Mouse (Mus musculus) megakaryocyte progenitor cell, adult 5-6 weeks (primary cell): ENCODE measurements around the gene Arl13b. TPM values are rescaled to one million over a fixed set of nuclear protein-coding genes. Genes with fewer than 3 reads are reported as not detected.

ENCODE experiments used
- ATAC-seq: replicated peaks from 2 replicates; pipeline ENCODE4 v1.8.0; 2016; ENCODE audit warnings: mild to moderate bottlenecking, moderate TSS enrichment, inconsistent platforms; ENCODE audit not compliant: poor library complexity
- total RNA-seq, 2 experiments: library from RNA; stranded (forward) in 1 of 2; stranded (reverse) in 1 of 2; fragments of 157-497, 149-512 nt in 1 of 2; fragments of 200-1000 nt in 1 of 2; gene quantifications; 2 replicates each; pipeline versions ENCODE4 v1.2.3 to v1.2.4; 2015 to 2017

Gene Arl13b
- total RNA-seq, 2 experiments from 2014 or later, result 6.8 to 8.3 TPM

DNA sequence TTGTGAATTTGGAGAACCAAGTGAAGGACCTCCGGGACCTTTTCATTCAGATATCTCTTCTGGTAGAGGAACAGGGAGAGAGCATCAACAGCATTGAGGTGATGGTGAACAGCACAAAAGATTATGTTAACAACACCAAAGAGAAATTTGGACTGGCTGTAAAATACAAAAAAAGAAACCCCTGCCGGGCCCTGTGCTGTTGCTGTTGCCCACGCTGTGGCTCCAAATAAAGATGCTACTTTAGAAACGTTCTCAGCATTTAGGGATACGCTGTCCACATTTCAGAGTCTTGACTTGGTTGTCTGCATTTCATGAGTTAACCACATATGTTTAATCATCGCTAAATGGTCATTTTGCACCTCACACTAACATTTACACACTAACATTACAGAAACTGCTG is 24.4 kb downstream of the Arl13b start:
- ATAC-seq, result no peak

DNA sequence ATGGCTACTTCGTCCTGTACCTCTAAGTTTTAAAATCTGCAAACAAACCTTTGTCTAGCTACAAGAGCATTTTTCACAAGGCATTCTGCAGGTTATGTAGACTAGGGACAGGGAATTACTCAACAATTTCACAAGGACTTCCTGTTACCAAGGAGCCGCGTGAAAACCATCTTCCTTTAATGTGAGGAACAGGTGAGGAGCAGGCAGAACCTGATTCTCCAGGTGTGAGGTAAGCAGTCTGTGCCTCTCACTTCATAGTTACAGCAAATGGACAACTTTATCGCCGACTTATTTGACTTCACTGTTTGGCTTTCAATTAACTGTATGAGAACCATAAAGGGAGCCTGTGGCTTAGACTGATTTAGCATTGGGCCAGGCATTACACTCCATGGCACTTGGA is 32.3 kb downstream of the Arl13b start, which contains the start of gene Stx19:
Stx19 (plus strand) TSS at position 186 of the 400 bp plus-strand sequence.
- peak; percentile 46; the same call in 1 of the 2 replicates for ATAC-seq

- ATAC-seq, result 0 out of 2 replicates have a peak, but pooled peaks have one; percentile 29
These were observed 33.0 kb downstream of the Arl13b start for GRCm38 (mm10) chr16:62813790-62814189.

DNA sequence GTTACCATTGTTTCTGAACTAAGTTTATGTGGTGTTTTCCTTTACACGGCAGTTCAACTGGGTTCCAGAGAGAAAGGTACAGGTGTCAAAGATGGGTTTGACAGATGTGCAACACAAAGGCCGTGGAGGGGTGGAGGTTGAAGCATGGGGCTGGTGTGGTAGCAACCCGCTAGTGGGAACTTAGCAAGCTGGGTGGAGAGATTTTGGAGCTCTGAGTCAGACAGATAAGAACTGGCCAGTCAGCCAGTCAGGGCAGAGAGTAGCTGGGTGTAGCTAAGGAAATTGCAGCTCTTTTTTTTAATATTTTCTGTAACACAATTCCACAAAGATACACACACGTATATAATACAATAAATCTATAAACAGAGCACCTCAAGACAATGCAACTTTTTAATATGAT is 36.0 kb downstream of the Arl13b start:
- ATAC-seq, result no peak; the same call in 1 of the 2 replicates

GRCm38 (mm10) chr16:62807249-62807979 is 39.4 kb downstream of the Arl13b start:
- ATAC-seq, result peak; percentile 40

- ATAC-seq, result peak; percentile 88
These were observed 42.2 kb downstream of the Arl13b start for GRCm38 (mm10) chr16:62804621-62805020.

DNA sequence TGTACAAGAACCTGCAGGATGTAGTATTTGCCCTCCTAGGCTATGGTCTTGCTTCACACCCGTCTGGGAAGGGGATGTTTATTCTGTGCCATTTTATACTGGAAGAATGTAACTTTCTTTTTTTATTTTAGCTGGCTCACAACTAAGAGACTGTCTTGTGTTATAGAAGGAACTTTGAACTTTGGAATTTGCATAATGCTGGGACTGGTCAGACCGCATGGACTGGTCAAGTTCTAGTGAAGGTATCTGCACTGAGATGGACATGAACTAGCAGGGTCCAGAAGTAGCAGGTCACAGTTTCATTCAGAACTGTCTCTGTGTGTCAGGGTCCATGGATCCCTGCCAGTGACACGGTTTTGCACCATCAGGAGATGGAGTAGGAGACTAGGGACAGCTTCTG is 47.0 kb downstream of the Arl13b start:
- no peak for ATAC-seq

GRCm38 (mm10) chr16:62799426-62799825 is 47.4 kb downstream of the Arl13b start:
- no peak for ATAC-seq

DNA sequence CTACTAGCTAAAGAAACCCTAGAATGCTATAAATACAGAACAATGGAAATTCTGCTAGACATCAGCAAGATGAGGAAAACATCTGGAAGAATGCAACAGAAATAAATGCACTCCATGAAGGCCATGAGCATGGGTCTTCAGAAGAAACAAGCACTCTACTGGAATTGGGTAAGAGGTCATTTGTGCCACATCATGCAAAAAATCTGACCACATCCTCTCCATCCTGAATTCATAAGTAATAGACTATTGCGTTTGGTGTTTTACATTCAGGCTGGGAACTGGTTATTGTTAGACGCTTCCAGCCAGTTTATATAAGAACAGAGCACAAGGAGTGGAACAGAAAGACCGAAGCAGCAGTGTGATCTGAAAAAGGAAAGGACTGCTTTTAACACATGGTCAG is 48.0 kb downstream of the Arl13b start:
- ATAC-seq, result peak; percentile 44; the same call in 1 of the 2 replicates

- peak; percentile 37; the same call in 1 of the 2 replicates for ATAC-seq
These were observed 50.2 kb downstream of the Arl13b start for GRCm38 (mm10) chr16:62796608-62797007.

DNA sequence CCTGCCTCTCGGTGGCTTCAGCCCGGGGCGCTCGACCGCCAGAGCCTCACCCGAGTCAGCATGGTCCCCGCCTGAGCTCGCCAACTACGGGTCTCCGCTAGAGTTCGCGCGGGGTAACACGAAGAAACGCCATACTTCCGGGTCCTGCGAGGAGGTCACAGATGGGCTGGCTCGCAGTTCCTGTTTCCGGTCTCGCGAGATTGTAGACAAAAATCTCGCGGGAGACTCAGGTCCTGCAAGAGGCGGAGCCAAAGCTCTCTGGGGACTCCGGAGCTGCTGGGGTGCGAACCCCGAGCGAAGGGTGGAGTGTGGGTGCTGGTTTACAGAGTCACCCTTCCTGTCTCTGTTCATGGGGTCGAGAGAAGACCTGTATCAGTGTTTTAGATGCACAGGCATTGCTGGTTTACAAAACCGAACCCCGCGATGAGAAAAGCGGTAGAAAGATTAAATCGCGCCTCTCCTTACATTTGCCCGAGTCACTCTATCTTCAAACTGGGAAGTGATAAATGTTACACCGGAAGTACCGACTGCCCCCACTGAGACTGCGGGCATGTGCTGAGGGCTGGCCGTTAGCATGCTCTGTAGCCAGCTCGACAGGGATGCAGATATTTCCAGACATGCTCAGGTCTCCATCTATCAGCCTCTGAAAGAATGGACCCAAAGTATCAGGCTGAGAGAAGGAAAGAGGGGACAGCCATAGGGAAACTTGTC is 60.1 kb downstream of the Arl13b start, which contains the start of gene Nsun3:
Nsun3 (minus strand) TSS at position 198 of the 711 bp plus-strand sequence.
- ATAC-seq, result peak; percentile 80

- ATAC-seq, result peak; percentile 49
These were observed 64.6 kb downstream of the Arl13b start for GRCm38 (mm10) chr16:62782229-62782628.

DNA sequence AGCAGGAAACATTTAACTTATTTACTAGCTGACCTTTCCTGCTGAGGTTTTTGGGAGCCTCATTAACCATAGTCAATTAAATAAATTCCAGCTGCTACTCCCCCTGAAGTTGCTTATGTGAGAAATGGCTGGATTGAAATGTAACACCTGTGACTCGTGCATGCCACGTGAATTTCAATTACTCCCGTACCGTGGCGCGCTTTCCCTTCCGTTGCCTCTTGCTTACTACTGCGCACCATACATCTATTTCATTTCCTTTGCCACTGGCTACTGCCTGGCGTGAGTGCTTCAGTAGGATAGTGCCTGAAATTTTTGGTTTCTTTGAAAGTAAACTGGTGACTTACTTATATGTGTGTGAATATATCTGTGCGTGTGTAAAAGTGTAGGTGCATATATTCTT is 68.6 kb downstream of the Arl13b start:
- ATAC-seq, result no peak

DNA sequence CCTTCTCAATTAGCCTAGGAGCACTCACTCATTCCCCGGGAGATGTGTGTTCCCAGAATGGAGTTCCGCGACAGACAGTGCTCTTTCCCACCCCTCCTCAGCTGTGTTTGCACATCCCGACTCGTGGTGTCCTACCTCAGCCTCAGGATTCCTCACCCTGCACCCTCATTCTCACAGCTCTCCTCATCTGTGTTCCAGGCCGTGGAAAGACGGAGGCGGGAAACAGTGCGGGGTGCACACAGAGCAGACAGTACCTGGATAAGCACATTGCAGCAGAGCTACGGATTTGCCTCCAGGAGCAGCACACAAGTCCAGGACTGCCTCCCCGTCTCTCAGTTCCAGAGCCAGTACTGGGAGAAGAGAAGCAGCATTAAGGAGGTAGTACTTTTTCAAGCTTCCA is 70.8 kb downstream of the Arl13b start:
- no peak for ATAC-seq

DNA sequence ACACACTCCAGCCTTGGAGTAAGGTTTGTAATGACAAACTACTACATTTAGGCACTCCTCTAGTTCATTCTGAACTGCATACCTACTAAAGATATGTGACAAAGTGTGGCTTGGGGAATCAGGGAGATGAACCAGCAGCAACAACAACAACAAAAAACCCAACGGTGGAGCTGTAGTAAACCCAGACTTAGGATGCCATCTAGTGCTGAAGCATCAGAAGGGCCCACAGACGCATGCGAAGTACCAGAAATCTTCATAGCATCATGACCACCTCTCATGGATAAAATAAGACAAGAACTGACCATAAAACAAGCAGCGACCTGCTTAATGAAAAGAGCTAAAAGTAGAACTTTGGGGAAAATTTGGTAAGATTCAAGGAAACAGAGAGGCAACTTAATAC is 73.4 kb downstream of the Arl13b start:
- peak; percentile 39; the same call in 1 of the 2 replicates for ATAC-seq

- ATAC-seq, result peak; percentile 100
These were observed 88.5 kb downstream of the Arl13b start for GRCm38 (mm10) chr16:62758340-62758739.

DNA sequence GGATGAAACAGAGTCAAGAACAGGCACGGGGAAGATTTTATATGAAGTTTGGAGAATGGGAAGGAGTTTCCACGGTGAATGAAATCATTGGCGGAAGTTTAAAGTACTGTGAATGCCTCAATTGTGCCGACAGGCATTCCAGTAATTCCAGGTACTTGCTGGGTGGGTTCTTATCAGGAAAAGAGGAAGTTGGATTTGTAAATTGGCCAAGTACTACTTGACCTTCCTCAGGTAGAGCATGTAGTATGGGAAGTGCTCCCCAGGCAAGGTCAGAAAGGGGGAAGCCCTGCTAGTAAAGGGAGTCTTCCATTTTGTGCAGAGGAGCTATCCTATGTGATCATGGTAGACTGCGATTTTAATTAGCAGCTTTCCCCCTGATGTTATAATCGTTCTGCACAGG is 91.5 kb downstream of the Arl13b start:
- ATAC-seq, result no peak

DNA sequence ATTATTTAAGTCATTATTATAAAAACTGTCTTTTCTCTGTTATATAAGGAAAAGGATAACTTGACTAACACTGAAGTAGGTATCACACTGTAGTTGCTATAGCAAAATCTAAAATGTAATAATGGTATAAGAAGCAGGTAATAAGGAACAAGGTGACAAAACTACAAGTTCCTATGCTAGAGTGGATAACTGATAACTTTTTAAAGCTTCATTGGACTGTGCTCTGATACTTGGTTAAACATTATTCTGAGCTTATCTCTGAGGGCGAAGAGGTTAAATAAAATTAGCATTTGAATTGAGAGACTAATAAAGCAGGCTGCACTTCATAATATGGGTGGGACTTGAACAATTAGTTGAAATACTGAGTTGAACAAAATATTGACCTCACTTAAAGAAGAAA is 93.2 kb downstream of the Arl13b start:
- no peak for ATAC-seq

GRCm38 (mm10) chr16:62753079-62753478 is 93.8 kb downstream of the Arl13b start:
- no peak for ATAC-seq

DNA sequence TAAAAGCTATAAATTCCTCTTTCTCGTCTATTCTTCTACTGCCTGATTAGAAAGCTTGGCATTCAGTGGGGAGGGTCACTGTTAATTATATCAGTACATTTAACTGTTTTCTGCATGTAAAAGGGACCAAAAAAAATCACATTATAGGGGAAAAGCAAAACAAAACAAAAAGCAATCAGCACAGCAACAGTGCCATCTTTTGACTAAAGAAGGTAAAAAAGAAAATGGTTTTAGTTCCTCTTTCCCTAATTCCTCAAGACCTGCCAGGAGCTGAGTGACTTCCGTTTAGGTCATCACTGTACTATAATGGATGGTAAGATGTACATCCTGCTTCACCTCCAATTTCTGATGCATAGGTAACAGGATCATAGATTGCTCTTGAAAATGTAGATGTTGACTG is 101.0 kb downstream of the Arl13b start:
- ATAC-seq, result peak; percentile 82
